Mouse (Mus musculus) heart, embryonic 10.5 days (tissue): ENCODE results near the gene Zdhhc21. TPM values are rescaled to one million over a fixed set of nuclear protein-coding genes. Genes with fewer than 3 reads are reported as not detected.
A peak's percentile ranks its signal among the peaks of the same experiment; 100 is the strongest.

Experiments used
- DNase-seq: peaks from one replicate; pipeline ENCODE4 v3.0.0-alpha.2; 2017; ENCODE audit warnings: low spot score
- H3K27ac ChIP-seq: fragments of 300-500 bp; sonication (generic); 2 replicates; pipeline ENCODE4 v1.5.1; 2016; ENCODE audit warnings: mild to moderate bottlenecking
- H3K27me3 ChIP-seq: fragments of 300-500 bp; sonication (generic); 2 replicates; pipeline ENCODE4 v1.6.1; 2016; ENCODE audit warnings: mild to moderate bottlenecking; ENCODE audit not compliant: poor library complexity, insufficient read depth, severe bottlenecking
- H3K36me3 ChIP-seq: fragments of 300-500 bp; sonication (generic); 2 replicates; pipeline ENCODE4 v1.6.1; 2016; ENCODE audit warnings: mild to moderate bottlenecking, moderate library complexity
- H3K4me1 ChIP-seq: fragments of 300-500 bp; sonication (generic); 2 replicates; pipeline ENCODE4 v1.6.1; 2016; ENCODE audit warnings: mild to moderate bottlenecking
- H3K4me3 ChIP-seq: fragments of 300-500 bp; sonication (generic); 2 replicates; pipeline ENCODE4 v1.5.1; 2016; ENCODE audit warnings: mild to moderate bottlenecking, moderate library complexity
- H3K9me3 ChIP-seq: fragments of 300-500 bp; sonication (generic); 2 replicates; pipeline ENCODE4 v1.6.1; 2016; ENCODE audit warnings: mild to moderate bottlenecking, moderate library complexity
- WGBS: fragments of 180-500 bp; shearing (Covaris S2); methylation state at CpG from one replicate; pipeline ENCODE4 v1.1.7; 2016; 5-methylcytosine and 5-hydroxymethylcytosine counted together
- polyA plus RNA-seq: library from polyadenylated mRNA; unstranded; fragments of >200 nt; fragmentation: Nextera tagmentation; extraction: Ambion mirVana; gene quantifications from 2 replicates; pipeline ENCODE4 v1.2.1, GENCODE M21; 2016

The Zdhhc21 gene
- 13.0 and 15.9 TPM in 2 replicates for polyA plus RNA-seq

- Histone ChIP-seq H3K36me3 (no peaks in the 10 kb centered on the region), H3K9me3 (no peaks in the 10 kb centered on the region), H3K4me3 (peak within 1 kb of the TSS; percentile 91), H3K27me3 (no peaks in the 10 kb centered on the region), H3K27ac (peak within 1 kb of the TSS; percentile 97), H3K4me1 (peaks cover 9% of the 10 kb centered on the region; the same call in 1 of the 2 replicates)
- under 1% methylated on average over 80 of the region's 82 CpGs for WGBS
- peak; percentile 85 for DNase-seq
Observed at GRCm38 (mm10) chr4:82859131-82860125, at the start of gene Zdhhc21. TSS of gene Zdhhc21 (minus strand) at chr4:82859958.

- no peaks in the 10 kb centered on the region for H3K4me1 ChIP-seq
- H3K9me3 ChIP-seq = no peaks in the 10 kb centered on the region
- no peak overlapping the region for H3K4me3 ChIP-seq
- WGBS = 86% methylated on average over 10 of the region's 10 CpGs
- no peaks in the 10 kb centered on the region for H3K27me3 ChIP-seq
- no peak overlapping the region for H3K27ac ChIP-seq
- peaks cover 21% of the 10 kb centered on the region; the same call in 1 of the 2 replicates for H3K36me3 ChIP-seq
- DNase-seq = no peak
Observed at GRCm38 (mm10) chr4:82895227-82895626, 35.5 kb upstream of the Zdhhc21 start.

- Histone ChIP-seq H3K4me3 (no peak overlapping the region), H3K4me1 (no peaks in the 10 kb centered on the region), H3K27ac (no peak overlapping the region), H3K27me3 (no peaks in the 10 kb centered on the region), H3K9me3 (no peaks in the 10 kb centered on the region), H3K36me3 (peaks cover 6% of the 10 kb centered on the region; the same call in 1 of the 2 replicates)
- 84% methylated on average over 5 of the region's 5 CpGs for WGBS
- DNase-seq = no peak
Observed at GRCm38 (mm10) chr4:82892247-82892646, 32.5 kb upstream of the Zdhhc21 start.

- H3K27me3 ChIP-seq = no peaks in the 10 kb centered on the region
Observed at GRCm38 (mm10) chr4:82891566-82891965, 31.8 kb upstream of the Zdhhc21 start.

GRCm38 (mm10) chr4:82891049-82891448 is 31.3 kb upstream of the Zdhhc21 start:
- 79% methylated on average over 7 of the region's 7 CpGs for WGBS
- H3K27ac ChIP-seq = no peak overlapping the region
- H3K36me3 ChIP-seq = no peaks in the 10 kb centered on the region
- H3K9me3 ChIP-seq = no peaks in the 10 kb centered on the region
- H3K27me3 ChIP-seq = no peaks in the 10 kb centered on the region
- H3K4me3 ChIP-seq = no peak overlapping the region
- DNase-seq = no peak
- H3K4me1 ChIP-seq = no peaks in the 10 kb centered on the region

More at GRCm38 (mm10) chr4:82891566-82891965, 31.8 kb upstream of the Zdhhc21 start:
- 0 out of 2 replicates have a peak, but pooled peaks cover 1% of the 10 kb centered on the region for H3K36me3 ChIP-seq
- H3K9me3 ChIP-seq = no peaks in the 10 kb centered on the region
- 87% methylated on average over 2 of the region's 2 CpGs for whole genome bisulfite sequencing
- H3K4me3 ChIP-seq = no peak overlapping the region
- H3K4me1 ChIP-seq = no peaks in the 10 kb centered on the region
- H3K27ac ChIP-seq = no peak overlapping the region
- DNase-seq = no peak

- no peak overlapping the region for H3K27ac ChIP-seq
- no peaks in the 10 kb centered on the region for H3K9me3 ChIP-seq
- WGBS = 86% methylated on average over 4 of the region's 4 CpGs
- H3K4me1 ChIP-seq = no peaks in the 10 kb centered on the region
- no peak overlapping the region for H3K4me3 ChIP-seq
- no peaks in the 10 kb centered on the region for H3K27me3 ChIP-seq
- no peaks in the 10 kb centered on the region for H3K36me3 ChIP-seq
- DNase-seq = no peak
Observed at GRCm38 (mm10) chr4:82890585-82890984, 30.8 kb upstream of the Zdhhc21 start.

- Histone ChIP-seq H3K36me3 (no peaks in the 10 kb centered on the region), H3K27me3 (no peaks in the 10 kb centered on the region), H3K4me1 (no peaks in the 10 kb centered on the region), H3K4me3 (no peak overlapping the region), H3K9me3 (no peaks in the 10 kb centered on the region), H3K27ac (no peak overlapping the region)
- no peak for DNase-seq
- WGBS = 47% methylated on average over 2 of the region's 2 CpGs
Observed at GRCm38 (mm10) chr4:82886148-82886547, 26.4 kb upstream of the Zdhhc21 start.

- WGBS = 41% methylated on average over 1 of the region's 1 CpGs
- H3K36me3 ChIP-seq = no peaks in the 10 kb centered on the region
- H3K27ac ChIP-seq = no peak overlapping the region
- no peak overlapping the region for H3K4me3 ChIP-seq
- H3K9me3 ChIP-seq = no peaks in the 10 kb centered on the region
- H3K4me1 ChIP-seq = no peaks in the 10 kb centered on the region
- DNase-seq = no peak
- no peaks in the 10 kb centered on the region for H3K27me3 ChIP-seq
Observed at GRCm38 (mm10) chr4:82885535-82885913, 25.8 kb upstream of the Zdhhc21 start.

- Histone ChIP-seq H3K27ac (no peak within 1 kb of the TSS), H3K27me3 (no peaks in the 10 kb centered on the region), H3K9me3 (no peaks in the 10 kb centered on the region), H3K4me3 (no peak within 1 kb of the TSS), H3K36me3 (no peaks in the 10 kb centered on the region), H3K4me1 (no peaks in the 10 kb centered on the region)
- no peak for DNase-seq
- WGBS = 63% methylated on average over 18 of the region's 19 CpGs
Observed at GRCm38 (mm10) chr4:82884636-82885534, 25.1 kb upstream of the Zdhhc21 start, which contains the start of gene Cer1. TSS of gene Cer1 (minus strand) at chr4:82885148.

- no peaks in the 10 kb centered on the region for H3K27me3 ChIP-seq
- DNase-seq = no peak
- no peak overlapping the region for H3K27ac ChIP-seq
- H3K4me1 ChIP-seq = no peaks in the 10 kb centered on the region
- WGBS = 77% methylated on average over 9 of the region's 9 CpGs
- no peaks in the 10 kb centered on the region for H3K9me3 ChIP-seq
- no peak overlapping the region for H3K4me3 ChIP-seq
- H3K36me3 ChIP-seq = no peaks in the 10 kb centered on the region
Observed at GRCm38 (mm10) chr4:82882500-82882899, 22.7 kb upstream of the Zdhhc21 start.

- no peak overlapping the region for H3K27ac ChIP-seq
- DNase-seq = no peak
- no peaks in the 10 kb centered on the region for H3K36me3 ChIP-seq
- H3K4me3 ChIP-seq = no peak overlapping the region
- H3K27me3 ChIP-seq = no peaks in the 10 kb centered on the region
- no peaks in the 10 kb centered on the region for H3K9me3 ChIP-seq
- H3K4me1 ChIP-seq = no peaks in the 10 kb centered on the region
- WGBS = 86% methylated on average over 3 of the region's 3 CpGs
Observed at GRCm38 (mm10) chr4:82881366-82881765, 21.6 kb upstream of the Zdhhc21 start.

- Histone ChIP-seq H3K27me3 (no peaks in the 10 kb centered on the region), H3K36me3 (no peaks in the 10 kb centered on the region), H3K4me1 (no peaks in the 10 kb centered on the region), H3K9me3 (no peaks in the 10 kb centered on the region), H3K27ac (no peak overlapping the region), H3K4me3 (no peak overlapping the region)
- DNase-seq = no peak
- WGBS = 79% methylated on average over 2 of the region's 2 CpGs
Observed at GRCm38 (mm10) chr4:82880243-82880642, 20.5 kb upstream of the Zdhhc21 start.
